Mouse (Mus musculus): ENCODE data around the gene Phldb2. TPM values are rescaled to one million over a fixed set of nuclear protein-coding genes. Genes with fewer than 3 reads are reported as not detected.

Gene Phldb2
- total and polyA plus RNA-seq, 3 experiments: 0.55 TPM; not detected in 2

DNA sequence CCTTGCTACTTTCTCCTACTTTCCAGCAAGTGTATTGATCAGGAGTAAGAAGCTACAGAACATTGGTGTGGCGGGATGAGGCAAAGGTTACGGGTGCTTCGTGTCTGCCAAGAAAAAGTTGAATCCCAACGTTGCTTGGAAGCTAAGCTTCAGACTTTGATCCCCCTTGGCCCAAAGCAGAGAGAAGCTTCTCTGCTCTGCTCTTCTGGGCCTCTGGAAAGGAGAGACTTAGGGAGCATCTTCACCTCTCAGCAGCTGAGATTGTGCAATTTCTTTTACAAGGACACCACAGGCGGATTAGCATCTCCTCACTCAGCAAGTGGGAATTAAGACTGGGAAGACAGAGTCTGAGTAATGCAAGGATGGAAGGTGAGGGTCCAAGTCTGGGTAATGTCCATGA lies 26.5 kb downstream of the Phldb2 start:
- no peak for ATAC-seq (ENCODE audit: extremely low read depth, insufficient number of reproducible peaks, low FRiP score, poor library complexity, severe bottlenecking)

GRCm38 (mm10) chr16:45923731-45924424 lies 29.5 kb downstream of the Phldb2 start:
- no peaks in the 10 kb centered on the region for H3K4me1 ChIP-seq (ENCODE audit: insufficient read depth, low read depth, low read length)
- H3K36me3 ChIP-seq (replicated peaks): no peaks in the 10 kb centered on the region
- H3K9me3 ChIP-seq (replicated peaks): peaks cover 20% of the 10 kb centered on the region
- no peak for TF ChIP-seq GATA1 (IDR thresholded peaks at IDR 0.05; ENCODE audit: borderline replicate concordance, low read length)
- no peak for TF ChIP-seq CTCF (IDR thresholded peaks at IDR 0.05; ENCODE audit: low read depth, low read length)
- H3K27me3 ChIP-seq (ENCODE audit: insufficient read depth, low read length): no peaks in the 10 kb centered on the region
- no peak overlapping the region for H3K4me3 ChIP-seq (ENCODE audit: low read depth, low read length)
- no peak for DNase-seq (ENCODE audit: low spot score)
- no peak for ATAC-seq (ENCODE audit: extremely low read depth, insufficient number of reproducible peaks, low FRiP score, poor library complexity, severe bottlenecking)

More for the DNA sequence above, 26.5 kb downstream of the Phldb2 start:
- TF ChIP-seq TAL1 (conservative IDR thresholded peaks at IDR 0.05; ENCODE audit: low read depth, low read length) (no peak), POLR2AphosphoS5 (IDR thresholded peaks at IDR 0.05; ENCODE audit: insufficient replicate concordance, low read depth, low read length) (no peak), GATA2 (IDR thresholded peaks at IDR 0.05; ENCODE audit: borderline replicate concordance, low read depth, low read length) (no peak), CTCF (IDR thresholded peaks at IDR 0.05; ENCODE audit: low read depth, low read length) (no peak), GATA1 (IDR thresholded peaks at IDR 0.05; ENCODE audit: borderline replicate concordance, low read length) (no peak)
- H3K4me1 ChIP-seq (ENCODE audit: insufficient read depth, low read depth, low read length): no peaks in the 10 kb centered on the region
- H3K36me3 ChIP-seq (replicated peaks): no peaks in the 10 kb centered on the region
- H3K27me3 ChIP-seq (ENCODE audit: insufficient read depth, low read length): no peaks in the 10 kb centered on the region
- H3K9me3 ChIP-seq (replicated peaks): peaks cover 11% of the 10 kb centered on the region; the same call in 1 of the 2 replicates
- H3K4me3 ChIP-seq (ENCODE audit: low read depth, low read length): no peak overlapping the region
- DNase-seq (ENCODE audit: low spot score): no peak

- no peak for DNase-seq (ENCODE audit: low spot score)
- Histone ChIP-seq H3K4me1 (ENCODE audit: insufficient read depth, low read depth, low read length) (no peaks in the 10 kb centered on the region), H3K27me3 (ENCODE audit: insufficient read depth, low read length) (no peaks in the 10 kb centered on the region), H3K9me3 (replicated peaks) (peaks cover 17% of the 10 kb centered on the region), H3K4me3 (ENCODE audit: low read depth, low read length) (no peak overlapping the region), H3K36me3 (replicated peaks) (no peaks in the 10 kb centered on the region)
- no peak for TF ChIP-seq TAL1 (conservative IDR thresholded peaks at IDR 0.05; ENCODE audit: low read depth, low read length)
- no peak for ATAC-seq (ENCODE audit: extremely low read depth, insufficient number of reproducible peaks, low FRiP score, poor library complexity, severe bottlenecking)
These were observed 30.7 kb downstream of the Phldb2 start for GRCm38 (mm10) chr16:45922546-45923229.

DNA sequence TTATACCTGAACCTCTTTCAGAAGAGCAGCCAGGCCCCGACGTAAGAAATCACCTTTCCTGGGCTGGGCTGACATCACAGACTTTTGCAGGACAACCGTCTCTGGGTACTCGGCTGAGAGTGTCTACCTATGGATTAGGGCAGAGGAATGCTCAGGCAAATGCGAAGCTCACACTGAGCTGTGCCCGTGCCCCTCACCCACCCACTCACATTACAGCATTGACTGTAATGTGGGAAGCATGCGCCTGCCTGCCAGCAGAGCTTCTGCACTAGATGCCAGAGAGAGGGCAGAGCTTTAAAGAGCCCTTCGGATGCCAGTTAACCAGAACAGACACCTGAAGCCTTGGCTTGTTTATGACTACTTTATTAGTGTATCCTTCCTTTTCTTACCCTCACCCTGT lies 33.8 kb downstream of the Phldb2 start:
- Histone ChIP-seq H3K27me3 (ENCODE audit: insufficient read depth, low read length) (no peaks in the 10 kb centered on the region), H3K4me1 (ENCODE audit: insufficient read depth, low read depth, low read length) (no peaks in the 10 kb centered on the region), H3K4me3 (ENCODE audit: low read depth, low read length) (no peak overlapping the region), H3K9me3 (replicated peaks) (peaks cover 16% of the 10 kb centered on the region), H3K36me3 (replicated peaks) (no peaks in the 10 kb centered on the region)
- no peak for TF ChIP-seq GATA1 (IDR thresholded peaks at IDR 0.05; ENCODE audit: borderline replicate concordance, low read length)
- no peak for TF ChIP-seq TAL1 (conservative IDR thresholded peaks at IDR 0.05; ENCODE audit: low read depth, low read length)
- no peak for TF ChIP-seq CTCF (IDR thresholded peaks at IDR 0.05; ENCODE audit: low read depth, low read length)
- no peak for TF ChIP-seq POLR2AphosphoS5 (IDR thresholded peaks at IDR 0.05; ENCODE audit: insufficient replicate concordance, low read depth, low read length)
- TF ChIP-seq GATA2 (IDR thresholded peaks at IDR 0.05; ENCODE audit: borderline replicate concordance, low read depth, low read length): no peak
- DNase-seq (ENCODE audit: low spot score): no peak
- no peak for ATAC-seq (ENCODE audit: extremely low read depth, insufficient number of reproducible peaks, low FRiP score, poor library complexity, severe bottlenecking)

GRCm38 (mm10) chr16:45903595-45903994 lies 49.8 kb downstream of the Phldb2 start:
- Histone ChIP-seq H3K27me3 (ENCODE audit: insufficient read depth, low read length) (no peaks in the 10 kb centered on the region), H3K4me1 (ENCODE audit: insufficient read depth, low read depth, low read length) (no peaks in the 10 kb centered on the region), H3K4me3 (ENCODE audit: low read depth, low read length) (no peak overlapping the region), H3K9me3 (replicated peaks) (peaks cover 8% of the 10 kb centered on the region), H3K36me3 (replicated peaks) (no peaks in the 10 kb centered on the region)
- no peak for DNase-seq (ENCODE audit: low spot score)
- no peak for ATAC-seq (ENCODE audit: extremely low read depth, insufficient number of reproducible peaks, low FRiP score, poor library complexity, severe bottlenecking)
- TF ChIP-seq POLR2AphosphoS5 (IDR thresholded peaks at IDR 0.05; ENCODE audit: insufficient replicate concordance, low read depth, low read length) (no peak), GATA1 (IDR thresholded peaks at IDR 0.05; ENCODE audit: borderline replicate concordance, low read length) (no peak), GATA2 (IDR thresholded peaks at IDR 0.05; ENCODE audit: borderline replicate concordance, low read depth, low read length) (no peak), TAL1 (conservative IDR thresholded peaks at IDR 0.05; ENCODE audit: low read depth, low read length) (no peak), CTCF (IDR thresholded peaks at IDR 0.05; ENCODE audit: low read depth, low read length) (no peak)

DNA sequence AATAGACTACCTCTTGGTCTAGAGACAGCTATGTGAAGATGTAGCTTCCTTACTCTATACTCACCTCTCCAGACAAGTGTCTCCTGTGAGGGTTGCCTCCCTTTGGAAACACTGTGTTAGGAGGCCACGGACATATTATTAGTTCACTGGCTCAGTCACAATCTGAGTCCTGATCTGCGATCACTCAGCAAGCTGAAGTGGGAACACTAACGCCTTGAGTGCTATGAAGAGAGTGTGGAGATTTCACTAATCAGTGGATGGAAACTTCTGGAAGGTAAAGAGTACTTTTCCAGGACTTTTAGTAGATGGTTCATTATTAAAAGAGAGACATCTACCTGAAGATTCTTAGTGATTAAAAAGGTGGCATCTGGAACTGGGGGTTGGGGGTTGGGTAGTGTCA lies 54.9 kb downstream of the Phldb2 start:
- no peaks in the 10 kb centered on the region for H3K27me3 ChIP-seq (ENCODE audit: insufficient read depth, low read length)
- no peaks in the 10 kb centered on the region for H3K4me1 ChIP-seq (ENCODE audit: insufficient read depth, low read depth, low read length)
- no peak for DNase-seq (ENCODE audit: low spot score)
- H3K4me3 ChIP-seq (ENCODE audit: low read depth, low read length): no peak overlapping the region
- no peaks in the 10 kb centered on the region for H3K36me3 ChIP-seq (replicated peaks)
- H3K9me3 ChIP-seq (replicated peaks): peaks cover 3% of the 10 kb centered on the region; the same call in 1 of the 2 replicates
- TF ChIP-seq POLR2AphosphoS5 (IDR thresholded peaks at IDR 0.05; ENCODE audit: insufficient replicate concordance, low read depth, low read length) (no peak), GATA2 (IDR thresholded peaks at IDR 0.05; ENCODE audit: borderline replicate concordance, low read depth, low read length) (no peak), GATA1 (IDR thresholded peaks at IDR 0.05; ENCODE audit: borderline replicate concordance, low read length) (no peak), TAL1 (conservative IDR thresholded peaks at IDR 0.05; ENCODE audit: low read depth, low read length) (no peak), CTCF (IDR thresholded peaks at IDR 0.05; ENCODE audit: low read depth, low read length) (no peak)
- ATAC-seq (ENCODE audit: extremely low read depth, insufficient number of reproducible peaks, low FRiP score, poor library complexity, severe bottlenecking): no peak
